10 mouse cellular contexts compared by ENCODE assay signal in genomic region chr10:118720630-118721029, GRCm38 (mm10).
DNase-seq lines count a peak whose midpoint lies in the region; ATAC-seq and TF ChIP-seq lines count a peak whose summit lies in the region.
"Had no signal": no experiment of that assay in that cellular context is flagged by ENCODE, and none has a peak within 500 bp of the region (broad histone marks: within the 10 kb centered on the region; RNA-seq: fewer than 3 reads in every experiment).

No protein-coding gene starts in this region.

- no peaks in the 10 kb centered on the region for H3K4me1 ChIP-seq in hindbrain, embryonic 11.5 days (replicated peaks; ENCODE audit: control insufficient read depth, insufficient read depth, low read length)
- 0 out of 2 replicates have a peak, but pooled peaks cover 3% of the 10 kb centered on the region for H3K4me1 ChIP-seq in hindbrain, embryonic 10.5 days (replicated peaks)
- H3K4me1 ChIP-seq in forebrain, postnatal 0 days (ENCODE audit: insufficient read depth), result peaks cover 10% of the 10 kb centered on the region; the same call in 1 of the 2 replicates
- H3K4me1 ChIP-seq in stomach, embryonic 16.5 days (ENCODE audit: control insufficient read depth, insufficient read depth, low read length), result no peaks in the 10 kb centered on the region; the same call in none of the 2 replicates

- no peak for ATAC-seq in hindbrain, embryonic 11.5 days (ENCODE audit: low FRiP score)
- ATAC-seq in forebrain, postnatal 0 days, result no peak
- ATAC-seq in stomach, embryonic 16.5 days (ENCODE audit: insufficient read depth, low FRiP score), result no peak

- H3K27me3 ChIP-seq in hindbrain, embryonic 11.5 days (ENCODE audit: control insufficient read depth, insufficient read depth, low read length), result no peaks in the 10 kb centered on the region
- H3K27me3 ChIP-seq in hindbrain, embryonic 10.5 days (ENCODE audit: insufficient read depth, poor library complexity, severe bottlenecking), result no peaks in the 10 kb centered on the region
- no peaks in the 10 kb centered on the region for H3K27me3 ChIP-seq in forebrain, postnatal 0 days (ENCODE audit: insufficient read depth, low read length)
- H3K27me3 ChIP-seq in stomach, embryonic 16.5 days (ENCODE audit: control insufficient read depth, insufficient read depth, low read length), result no peaks in the 10 kb centered on the region
- H3K27me3 ChIP-seq: limb, embryonic 13.5 days had no signal

- H3K4me3 ChIP-seq in hindbrain, embryonic 11.5 days (ENCODE audit: low read depth, low read length), result no peak overlapping the region
- H3K4me3 ChIP-seq in hindbrain, embryonic 10.5 days, result no peak overlapping the region
- no peak overlapping the region for H3K4me3 ChIP-seq in forebrain, postnatal 0 days (ENCODE audit: low read depth, low read length)
- no peak overlapping the region for H3K4me3 ChIP-seq in stomach, embryonic 16.5 days (replicated peaks; ENCODE audit: low read length)
- H3K4me3 ChIP-seq: limb, embryonic 13.5 days had no signal

- no peak overlapping the region for H3K4me2 ChIP-seq in hindbrain, embryonic 11.5 days (replicated peaks; ENCODE audit: low read depth, low read length)
- no peak overlapping the region for H3K4me2 ChIP-seq in forebrain, postnatal 0 days (ENCODE audit: low read depth)
- H3K4me2 ChIP-seq in stomach, embryonic 16.5 days (ENCODE audit: low read depth, low read length), result no peak overlapping the region
- H3K4me2 ChIP-seq: limb, embryonic 13.5 days had no signal

- TF ChIP-seq CTCF in forebrain, postnatal 0 days (IDR thresholded peaks at IDR 0.05; ENCODE audit: low read depth), result no peak

- WGBS in hindbrain, embryonic 11.5 days, result 71% methylated on average over 1 of the region's 1 CpGs
- 78% methylated on average over 1 of the region's 1 CpGs for WGBS in hindbrain, embryonic 10.5 days
- WGBS in forebrain, postnatal 0 days, result 3% methylated on average over 1 of the region's 1 CpGs
- 17% methylated on average over 1 of the region's 1 CpGs for WGBS in stomach, embryonic 16.5 days

- no peaks in the 10 kb centered on the region for H3K9me3 ChIP-seq in hindbrain, embryonic 11.5 days (ENCODE audit: control insufficient read depth, low read length)
- no peaks in the 10 kb centered on the region for H3K9me3 ChIP-seq in hindbrain, embryonic 10.5 days
- H3K9me3 ChIP-seq in forebrain, postnatal 0 days (ENCODE audit: low read length), result no peaks in the 10 kb centered on the region
- H3K9me3 ChIP-seq in stomach, embryonic 16.5 days (replicated peaks; ENCODE audit: control insufficient read depth, low read length), result no peaks in the 10 kb centered on the region
- H3K9me3 ChIP-seq: limb, embryonic 13.5 days had no signal

- H3K9ac ChIP-seq in hindbrain, embryonic 11.5 days (ENCODE audit: low read depth, low read length), result no peak overlapping the region
- no peak overlapping the region for H3K9ac ChIP-seq in forebrain, postnatal 0 days
- no peak overlapping the region for H3K9ac ChIP-seq in stomach, embryonic 16.5 days (ENCODE audit: low read length)
- H3K9ac ChIP-seq: limb, embryonic 13.5 days had no signal

- H3K27ac ChIP-seq in hindbrain, embryonic 11.5 days (ENCODE audit: low read depth, low read length), result no peak overlapping the region
- H3K27ac ChIP-seq in hindbrain, embryonic 10.5 days, result no peak overlapping the region
- H3K27ac ChIP-seq in forebrain, postnatal 0 days (ENCODE audit: low read depth, low read length), result peak overlapping the region; percentile 22; the same call in 1 of the 2 replicates
- H3K27ac ChIP-seq in stomach, embryonic 16.5 days (ENCODE audit: low read length), result 0 out of 2 replicates have a peak overlapping the region, but pooled peaks have one; percentile 23
- H3K27ac ChIP-seq: limb, embryonic 13.5 days had no signal

- peak; percentile 18 for DNase-seq in hindbrain, embryonic 11.5 days (ENCODE audit: low spot score)
- no peak for DNase-seq in hindbrain, embryonic 10.5 days (ENCODE audit: low spot score)
- DNase-seq in right cerebral cortex, postnatal 14 days, result peak; percentile 23
- no peak for DNase-seq in right cerebral cortex, adult 18-20 months
- peak; percentile 51 for DNase-seq in forebrain, postnatal 0 days
- DNase-seq in Muller cell, postnatal 12 days (ENCODE audit: inconsistent ontology term), result no peak
- DNase-seq: kidney, adult 9 months; lung, adult 2 months had no signal

- H3K36me3 ChIP-seq in hindbrain, embryonic 11.5 days (ENCODE audit: control insufficient read depth, insufficient read depth, low read length), result no peaks in the 10 kb centered on the region
- H3K36me3 ChIP-seq in hindbrain, embryonic 10.5 days, result no peaks in the 10 kb centered on the region
- H3K36me3 ChIP-seq in forebrain, postnatal 0 days (ENCODE audit: insufficient read depth), result no peaks in the 10 kb centered on the region
- no peaks in the 10 kb centered on the region for H3K36me3 ChIP-seq in stomach, embryonic 16.5 days (ENCODE audit: control insufficient read depth, insufficient read depth, low read length)
- H3K36me3 ChIP-seq: limb, embryonic 13.5 days had no signal

Comparison
In these comparisons a context has a peak if more than half of its experiments do, and no peak if none do; other contexts are left out.
1. DNase-seq: peak in hindbrain, embryonic 11.5 days (single experiment), right cerebral cortex, postnatal 14 days (single experiment) and forebrain, postnatal 0 days (single experiment); none in hindbrain, embryonic 10.5 days (single experiment), right cerebral cortex, adult 18-20 months (single experiment) and Muller cell, postnatal 12 days (single experiment).
2. H3K27ac ChIP-seq: peak in forebrain, postnatal 0 days (single experiment) and stomach, embryonic 16.5 days (single experiment); none in hindbrain, embryonic 11.5 days (single experiment) and hindbrain, embryonic 10.5 days (single experiment).